Mouse (Mus musculus): Measurements from ENCODE around the gene Trmt13. TPM values are rescaled to one million over a fixed set of nuclear protein-coding genes. Genes with fewer than 3 reads are reported as not detected.

The Trmt13 gene
- total RNA-seq, 2 experiments from 2014 or later = 4.8 to 5.5 TPM

DNA sequence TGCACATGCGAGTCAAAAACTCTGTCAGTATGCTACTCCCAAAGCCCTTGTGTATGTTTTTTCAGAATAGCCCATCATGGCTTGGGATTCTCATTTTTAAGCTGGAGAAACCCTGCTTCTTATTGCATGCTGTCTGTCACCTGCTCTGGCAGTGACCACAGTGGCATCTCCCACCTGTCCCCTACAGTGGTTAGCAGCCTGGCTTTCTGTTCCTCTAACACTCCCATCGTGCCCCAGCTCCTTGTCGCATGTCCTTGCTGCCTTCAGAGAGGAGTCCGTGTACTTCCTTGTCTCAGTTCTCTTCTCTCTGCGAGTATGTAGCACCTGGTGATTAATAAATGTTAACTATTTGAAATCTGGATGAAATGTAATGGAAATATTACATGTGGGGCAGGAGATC is 67.0 kb downstream of the Trmt13 start:
- no peak for DNase-seq

DNA sequence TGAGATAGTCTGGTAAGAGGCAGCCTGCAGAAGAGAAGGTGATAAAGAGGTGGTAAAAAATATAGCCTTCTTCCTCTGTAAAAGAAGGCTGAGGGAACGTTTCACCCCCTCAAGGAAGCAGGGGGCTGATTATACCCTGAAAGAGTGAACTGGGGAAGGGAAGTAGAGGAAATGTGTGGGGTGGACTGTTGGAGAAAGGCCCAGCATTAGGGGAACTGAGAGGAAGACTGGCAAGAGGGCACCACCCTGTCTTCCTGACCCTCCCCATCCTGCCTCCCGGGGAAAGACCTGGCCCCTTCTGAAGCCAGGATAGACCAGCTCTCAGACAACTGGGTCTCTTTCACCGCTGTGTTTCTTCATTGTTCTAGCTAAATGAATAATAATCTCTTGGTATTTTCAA is 71.9 kb downstream of the Trmt13 start:
- no peak for DNase-seq

DNA sequence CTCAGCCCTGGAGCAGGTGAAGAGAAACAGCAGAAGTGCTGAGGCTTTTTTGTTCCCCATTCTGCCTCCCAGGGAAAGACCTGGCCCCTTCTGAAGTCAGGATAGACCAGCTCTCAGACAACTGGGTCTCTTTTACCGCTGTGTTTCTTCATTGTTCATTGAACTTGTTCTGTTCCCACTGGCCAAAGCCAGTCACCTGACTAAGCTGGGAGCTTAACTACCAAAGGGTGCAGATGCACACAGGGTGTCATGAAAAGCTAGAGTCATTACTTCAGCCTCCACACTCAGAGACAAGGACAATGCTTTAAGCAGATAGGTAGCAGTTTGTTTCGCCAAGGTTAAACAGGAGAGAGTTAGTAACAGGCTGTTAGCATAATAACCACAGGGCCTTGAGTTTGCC is 72.3 kb downstream of the Trmt13 start:
- DNase-seq = no peak

- no peak for DNase-seq
Measured at GRCm38 (mm10) chr3:116537200-116537573, 77.2 kb downstream of the Trmt13 start.

DNA sequence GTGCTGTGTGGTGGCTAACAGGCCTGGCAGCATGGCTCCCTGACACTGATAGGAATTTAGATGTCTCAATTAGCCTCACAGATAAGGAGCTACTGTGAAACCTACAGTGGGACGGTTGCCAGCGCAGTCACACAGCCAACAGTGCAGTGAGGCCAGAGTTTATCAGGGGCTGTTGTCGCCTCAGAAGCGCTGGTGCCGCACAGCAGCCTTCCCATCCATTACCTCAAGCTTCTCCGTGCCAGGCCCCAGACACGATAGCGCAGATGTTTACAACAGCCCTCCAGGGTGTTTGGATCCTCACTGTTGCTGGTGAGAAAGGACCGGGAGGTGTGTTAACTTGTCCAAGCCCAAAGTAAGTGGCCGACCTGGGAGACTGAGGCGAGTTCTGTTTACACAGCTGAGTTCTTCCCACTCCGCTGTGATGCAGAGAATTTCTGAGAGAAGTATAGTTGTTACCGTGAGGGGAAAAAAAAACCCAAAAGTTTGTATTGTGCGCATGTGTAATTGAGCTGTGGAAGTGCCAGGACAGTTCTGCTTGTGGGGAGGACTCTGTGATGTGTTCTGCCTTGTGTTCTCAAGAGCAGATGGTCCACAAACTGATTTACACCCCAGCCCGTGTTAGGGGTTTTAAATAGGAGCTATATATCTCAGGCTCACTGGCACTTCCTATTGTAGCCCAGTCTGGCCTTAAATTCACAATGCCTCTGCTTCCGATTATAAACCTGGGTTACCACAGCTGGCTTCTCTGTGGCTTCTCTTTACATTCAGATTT is 77.8 kb downstream of the Trmt13 start:
- DNase-seq = no peak

Other genes with a start within 250 kb of the Trmt13 start
- gene Cdc14a, start 190.6 kb downstream of the Trmt13 start, total RNA-seq (2021) = 10 to 100 TPM; 20.8 to 30.2 TPM
- gene Rtca, start 106.4 kb downstream of the Trmt13 start, total RNA-seq (2021) = 10 to 100 TPM; 21.2 to 22.7 TPM
- gene Dbt, start 101.5 kb downstream of the Trmt13 start, total RNA-seq (2021) = 10 to 100 TPM; 26.3 to 31.2 TPM
- gene Lrrc39, start 51.6 kb downstream of the Trmt13 start, total RNA-seq (2021) = 10 to 100 TPM; 42.6 to 54.3 TPM
- gene Sass6, start 19.6 kb downstream of the Trmt13 start, total RNA-seq (2021) = 1 to 10 TPM; 1.5 to 3.6 TPM
- gene Mfsd14a, start 48.1 kb upstream of the Trmt13 start, total RNA-seq (2021) = 10 to 100 TPM; 11.6 to 12.1 TPM
- not detected for gene Gm43191, start 66.7 kb upstream of the Trmt13 start, total RNA-seq (2021)
- gene Slc35a3, start 98.2 kb upstream of the Trmt13 start, total RNA-seq (2021) = 1 to 10 TPM; 6.9 to 7.0 TPM
- gene Agl, start 193.6 kb upstream of the Trmt13 start, total RNA-seq (2021) = 100 to 1,000 TPM; 558 to 691 TPM
- gene Frrs1, start 244.9 kb upstream of the Trmt13 start, total RNA-seq (2021) = 1 to 10 TPM; 3.7 to 4.2 TPM

Data from gastrocnemius, postnatal 25 days (tissue).